Mouse (Mus musculus): Measurements from ENCODE around the gene Cnrip1. TPM values are rescaled to one million over a fixed set of nuclear protein-coding genes. Genes with fewer than 3 reads are reported as not detected.
"Not testable (repeated sequence)": the region's sequence is repeated elsewhere in the genome, so short reads cannot be mapped to it uniquely, and the experiment has no call there.

Cnrip1 gene
- total RNA-seq (2021): 10 to 100 TPM; 14.0 to 14.9 TPM
- long read RNA-seq, experiment 1, transcript Cnrip1-201 (3 exons, 1,654 nt): major isoform, 9 of 16 reads
- long read RNA-seq, experiment 1, partial matches to known transcripts: 2 of 16 reads
- long read RNA-seq, experiment 1, other reads (novel, unspliced or antisense): 5 of 16 reads
- long read RNA-seq, experiment 2, transcript Cnrip1-201 (3 exons, 1,654 nt): major isoform, 12 of 17 reads
- long read RNA-seq, experiment 2, partial matches to known transcripts: 2 of 17 reads
- long read RNA-seq, experiment 2, other reads (novel, unspliced or antisense): 3 of 17 reads

GRCm38 (mm10) chr11:17051545-17052475, at the start of gene Cnrip1, which contains the start of gene Plek:
Gene Cnrip1 (plus strand): TSS chr11:17051586.
Gene Plek (minus strand): TSS chr11:17052381.
- DNase-seq (ENCODE audit: low spot score in 2 of 2): peak; percentile 62 to 80

GRCm38 (mm10) chr11:17002739-17003373, 48.5 kb upstream of the Cnrip1 start:
- no peak for DNase-seq (ENCODE audit: low spot score in 2 of 2)

DNA sequence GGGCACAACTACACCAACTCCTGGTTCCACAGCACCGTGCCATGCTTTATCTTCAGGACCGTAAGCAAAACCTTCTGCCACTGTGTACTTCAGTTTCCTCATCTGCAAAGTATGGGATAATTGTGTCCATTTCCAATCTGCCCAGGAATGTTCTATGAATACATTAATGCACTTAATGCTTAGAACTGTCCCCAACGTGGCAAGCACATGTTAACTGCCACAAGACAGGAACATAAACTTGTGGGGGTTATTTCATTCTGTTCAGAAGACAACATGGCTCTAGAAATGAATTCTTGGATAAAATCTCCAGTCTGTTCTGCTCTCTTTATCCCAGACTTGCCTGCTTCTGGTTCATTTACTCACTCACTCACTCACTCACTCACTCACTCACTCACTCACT, 47.6 kb upstream of the Cnrip1 start:
- no peak for DNase-seq (ENCODE audit: low spot score in 2 of 2)

GRCm38 (mm10) chr11:17004899-17005846, 46.2 kb upstream of the Cnrip1 start:
- no peak for DNase-seq (ENCODE audit: low spot score in 2 of 2)

DNA sequence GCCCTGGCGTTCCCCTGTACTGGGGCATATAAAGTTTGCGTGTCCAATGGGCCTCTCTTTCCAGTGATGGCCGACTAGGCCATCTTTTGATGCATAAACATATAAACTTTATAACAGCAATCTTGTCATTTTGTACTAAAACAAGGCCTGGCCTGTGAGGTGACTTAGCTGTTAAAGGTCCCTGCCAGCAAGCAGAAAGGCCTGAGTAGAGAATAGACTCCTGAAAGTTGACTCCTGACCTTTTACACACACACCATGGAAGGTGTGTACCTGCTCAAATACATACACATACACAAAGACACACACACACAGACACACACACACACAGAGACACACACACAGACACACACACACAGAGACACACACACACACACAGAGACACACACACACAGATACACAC, 44.9 kb upstream of the Cnrip1 start:
- DNase-seq (ENCODE audit: low spot score in 2 of 2): not testable (repeated sequence)

DNA sequence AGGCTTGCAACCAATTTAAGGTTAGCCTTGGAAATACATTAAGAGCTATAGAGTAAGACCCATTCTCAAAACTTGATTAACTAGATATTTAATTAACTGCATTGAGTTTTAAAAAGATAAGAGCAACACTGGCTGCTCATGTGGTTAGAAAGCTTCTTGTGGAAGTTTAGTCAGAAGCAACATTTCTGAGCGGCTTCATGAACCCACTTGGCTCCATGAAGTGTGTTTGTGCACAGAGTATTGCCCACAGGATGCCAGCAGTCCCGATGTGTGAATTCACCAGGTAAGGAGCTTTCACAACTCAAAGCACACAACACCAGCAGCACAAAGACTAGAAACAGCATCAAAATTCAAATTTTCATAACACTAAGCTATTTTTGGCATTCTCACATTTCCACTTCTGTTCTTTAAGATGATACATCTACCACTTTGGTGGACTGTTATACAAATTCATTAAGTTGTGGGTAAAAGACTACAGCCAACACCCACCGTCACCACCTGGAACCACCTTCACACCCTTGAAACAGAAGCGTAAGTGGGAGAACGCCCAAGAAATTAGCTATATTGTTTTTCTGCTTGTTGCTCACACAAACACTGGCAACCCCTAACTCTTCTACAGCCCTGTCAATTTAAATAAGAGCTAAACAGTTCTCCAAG, 43.7 kb upstream of the Cnrip1 start:
- no peak for DNase-seq (ENCODE audit: low spot score in 2 of 2)

DNA sequence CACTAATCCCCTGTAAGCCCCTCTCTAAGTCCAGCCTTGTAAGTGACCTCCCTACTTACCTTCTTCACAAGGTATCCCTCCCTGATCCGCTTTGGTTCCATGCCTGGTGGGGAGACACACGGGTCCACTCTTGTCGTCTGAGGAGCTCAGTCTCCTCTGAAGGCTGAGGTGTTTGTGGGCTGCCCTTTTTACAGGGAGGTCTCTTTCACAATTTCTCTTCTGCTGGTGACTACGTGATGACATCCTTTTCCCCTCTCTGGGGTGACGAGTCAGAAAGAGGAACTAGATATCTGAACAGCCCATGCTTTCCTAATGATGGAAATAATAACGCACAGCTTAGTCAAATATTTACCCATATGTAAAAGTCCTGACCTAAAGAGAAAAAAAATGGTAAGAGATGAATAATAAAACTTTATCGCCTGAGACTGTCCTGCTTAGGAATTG, 42.9 kb upstream of the Cnrip1 start:
- no peak for DNase-seq (ENCODE audit: low spot score in 2 of 2)

DNA sequence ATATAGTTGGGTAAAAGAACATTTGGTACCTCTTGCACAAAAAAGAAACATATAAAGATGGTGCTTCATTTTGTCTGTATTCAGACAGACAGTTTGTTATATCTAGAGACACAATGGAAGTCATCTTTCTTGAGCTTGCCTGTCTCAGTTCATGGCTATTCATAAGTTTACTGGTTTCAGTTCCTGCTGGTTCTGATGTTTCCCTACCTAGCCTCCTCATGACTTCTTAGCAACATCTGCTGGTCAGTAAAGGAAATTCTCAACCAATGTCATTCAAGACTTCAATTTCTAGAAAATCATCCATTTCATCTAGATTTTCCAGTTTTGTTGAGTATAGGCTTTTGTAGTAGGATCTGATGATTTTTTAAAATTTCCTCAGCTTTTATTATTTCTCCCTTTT, 38.4 kb upstream of the Cnrip1 start:
- no peak for DNase-seq (ENCODE audit: low spot score in 2 of 2)

DNA sequence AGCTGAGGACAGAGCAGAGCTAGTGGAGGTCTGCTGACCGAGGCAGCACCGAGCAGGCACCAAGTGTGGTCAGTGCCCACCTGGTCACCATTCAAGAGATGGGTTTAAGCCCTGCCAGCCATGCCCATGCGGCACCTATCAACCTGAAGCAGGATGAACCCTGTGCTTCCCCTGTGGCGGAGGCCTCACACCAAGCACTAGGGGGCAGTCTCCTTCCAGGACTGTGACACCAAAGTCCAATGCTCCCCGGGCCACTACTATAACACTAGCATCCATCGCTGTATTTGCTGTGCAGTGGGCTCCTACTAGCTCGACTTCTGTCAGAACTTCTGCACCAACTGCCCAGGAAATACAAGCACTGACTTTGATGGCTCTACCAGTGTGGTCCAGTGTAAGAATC, 32.1 kb upstream of the Cnrip1 start:
- DNase-seq (ENCODE audit: low spot score in 2 of 2): no peak

DNA sequence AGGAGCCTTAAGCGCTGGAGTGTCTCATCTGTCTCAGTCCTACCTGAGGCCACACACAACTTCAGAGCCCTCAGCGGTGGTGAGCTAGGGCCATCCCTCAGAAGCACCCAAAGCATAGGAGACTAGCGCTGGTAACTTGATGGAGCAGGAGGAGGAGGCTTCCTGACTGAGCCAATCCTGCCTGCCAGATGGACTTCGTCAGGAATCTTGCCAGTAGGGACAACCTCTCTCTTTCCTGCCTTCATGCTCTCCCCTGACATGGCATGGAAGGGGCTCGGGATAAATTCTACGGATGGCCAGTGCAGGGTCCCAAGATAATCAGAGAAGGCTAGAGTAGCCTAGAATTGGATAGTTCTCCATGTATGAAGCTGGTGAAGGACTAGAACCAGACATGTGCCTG, 28.2 kb upstream of the Cnrip1 start:
- no peak for DNase-seq (ENCODE audit: low spot score in 2 of 2)

DNA sequence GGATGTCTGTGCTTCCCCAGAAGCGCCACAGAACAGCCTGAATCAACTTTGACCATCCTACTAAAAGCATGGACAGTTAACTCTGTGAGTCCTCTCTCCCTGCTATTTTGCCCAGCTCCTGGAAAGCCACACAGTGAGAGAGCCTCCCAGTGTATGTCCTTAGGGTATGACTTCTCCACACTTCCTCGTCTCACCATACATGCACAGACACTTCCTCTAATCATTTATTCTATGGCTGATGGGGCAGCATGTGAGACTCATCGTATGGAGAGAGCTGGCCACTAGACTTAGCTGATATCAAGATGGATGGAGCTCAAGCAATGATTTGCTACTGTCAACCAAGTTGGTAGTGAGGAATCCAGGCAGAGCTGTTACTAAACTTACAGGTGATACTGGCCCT, 27.4 kb upstream of the Cnrip1 start:
- no peak for DNase-seq (ENCODE audit: low spot score in 2 of 2)

GRCm38 (mm10) chr11:17045806-17046205, 5.6 kb upstream of the Cnrip1 start:
- no peak for DNase-seq (ENCODE audit: low spot score in 2 of 2)

- DNase-seq (ENCODE audit: low spot score in 2 of 2): no peak
These were observed 1.2 kb downstream of the Cnrip1 start for GRCm38 (mm10) chr11:17052476-17053049.

DNA sequence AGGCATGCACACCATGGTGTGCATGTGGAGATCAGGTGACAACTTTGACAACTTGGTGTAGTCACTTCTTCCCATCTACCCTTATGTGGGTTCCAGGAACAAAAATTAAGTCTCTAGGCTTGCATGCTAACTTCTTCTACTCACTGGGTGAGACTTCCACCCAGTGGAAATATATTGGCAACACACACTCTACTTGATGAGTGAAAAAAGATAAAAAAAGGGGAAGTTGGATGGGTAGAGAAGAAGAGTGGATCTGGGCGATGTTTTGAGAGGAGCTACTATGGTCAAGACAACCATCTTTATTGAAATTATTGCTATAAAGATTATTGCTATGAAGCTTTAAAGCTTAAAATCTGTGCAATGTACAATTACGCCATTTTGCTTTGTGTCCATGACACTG, 18.0 kb downstream of the Cnrip1 start:
- not testable (repeated sequence) for DNase-seq (ENCODE audit: low spot score in 2 of 2)

DNA sequence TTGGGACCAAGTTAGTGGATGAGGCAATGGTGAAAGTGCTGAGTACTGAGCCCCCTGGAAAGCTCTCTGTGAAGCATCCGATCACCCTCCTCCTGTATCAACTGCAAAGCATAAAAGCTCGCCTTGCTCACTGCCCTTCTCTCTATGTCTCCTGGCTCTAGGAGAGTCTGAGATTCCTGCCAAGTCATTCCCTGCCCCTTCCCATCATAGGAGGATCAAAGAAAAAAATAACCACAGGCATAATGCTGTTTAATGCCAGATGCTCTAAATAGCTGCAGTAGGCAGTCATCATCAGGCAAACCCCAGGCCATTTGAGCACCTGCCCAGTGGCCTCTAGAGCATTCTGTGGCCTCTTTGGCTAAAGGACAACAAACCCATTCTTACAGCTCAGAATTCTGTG, 24.3 kb downstream of the Cnrip1 start:
- DNase-seq (ENCODE audit: low spot score in 2 of 2): no peak

DNA sequence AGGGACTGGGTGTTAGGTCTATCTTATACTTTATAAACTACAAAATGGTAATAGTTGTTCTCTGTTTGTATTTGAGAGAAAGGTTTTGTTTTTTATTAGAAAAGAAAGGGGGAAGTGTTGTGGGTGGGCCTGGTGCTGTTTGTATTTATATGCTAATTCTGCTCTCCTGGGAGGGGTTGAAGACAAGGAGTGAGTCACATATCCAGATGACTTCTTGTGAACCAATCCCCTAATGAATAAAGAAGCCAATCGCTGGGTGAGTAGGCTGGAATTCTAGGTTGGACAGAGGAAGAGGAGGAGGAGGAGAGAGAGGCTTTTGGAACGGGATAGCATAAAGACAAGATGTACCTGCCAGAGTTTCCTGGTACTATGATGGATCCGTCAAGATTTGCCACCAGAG, 30.7 kb downstream of the Cnrip1 start:
- DNase-seq (ENCODE audit: low spot score in 2 of 2): no peak

- DNase-seq (ENCODE audit: low spot score in 2 of 2): no peak
These were observed 31.6 kb downstream of the Cnrip1 start for GRCm38 (mm10) chr11:17082953-17083352.

GRCm38 (mm10) chr11:17083455-17083854, 32.1 kb downstream of the Cnrip1 start:
- DNase-seq (ENCODE audit: low spot score in 2 of 2): no peak

DNA sequence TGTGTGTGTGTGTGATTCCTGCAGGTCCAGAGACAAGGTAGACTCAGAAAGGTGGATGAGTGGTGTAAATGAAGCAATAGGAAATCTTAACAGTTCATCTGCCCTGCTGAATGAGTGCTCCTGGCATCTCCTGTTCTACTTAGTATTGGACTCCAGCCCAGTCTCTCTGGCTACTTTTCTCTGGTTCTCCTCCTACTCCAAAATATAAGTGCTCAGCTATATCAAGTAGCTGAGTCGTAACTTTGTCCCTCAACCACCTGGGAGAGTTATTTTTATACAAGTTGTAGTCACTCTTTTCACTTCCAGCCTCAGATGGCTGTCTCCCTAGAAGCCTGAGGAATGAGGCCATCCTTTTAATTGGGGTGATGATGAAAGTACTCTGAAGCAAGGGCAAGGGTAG, 32.5 kb downstream of the Cnrip1 start:
- DNase-seq (ENCODE audit: low spot score in 2 of 2): no peak

- DNase-seq (ENCODE audit: low spot score in 2 of 2): no peak
These were observed 34.7 kb downstream of the Cnrip1 start for GRCm38 (mm10) chr11:17086106-17086505.

Measured in gastrocnemius, postnatal 4 days (tissue).